Mouse (Mus musculus) MN1 (cell line): ENCODE measurements around the gene Mrps30.
"Not testable (repeated sequence)": the region's sequence is repeated elsewhere in the genome, so short reads cannot be mapped to it uniquely, and the experiment has no call there.

Experiments used
- DNase-seq: peaks from one replicate; pipeline ENCODE4 v3.0.0-alpha.2; 2016; ENCODE audit warnings: low spot score

Gene Mrps30

GRCm38 (mm10) chr13:118386511-118387447, at the start of gene Mrps30, which contains the start of gene B430218F22Rik:
Gene Mrps30, minus strand, starts transcription at chr13:118387252.
Gene B430218F22Rik, plus strand, starts transcription at chr13:118386630.
- DNase-seq: peak; percentile 96

GRCm38 (mm10) chr13:118420847-118421246, 33.8 kb upstream of the Mrps30 start:
- DNase-seq: no peak

- no peak for DNase-seq
These were observed 33.4 kb upstream of the Mrps30 start for GRCm38 (mm10) chr13:118420408-118420807.

GRCm38 (mm10) chr13:118418163-118418562, 31.1 kb upstream of the Mrps30 start:
- DNase-seq: no peak

- no peak for DNase-seq
These were observed 24.4 kb upstream of the Mrps30 start for GRCm38 (mm10) chr13:118411297-118411992.

- DNase-seq: peak; percentile 86
These were observed 16.5 kb upstream of the Mrps30 start for GRCm38 (mm10) chr13:118403544-118403943.

- DNase-seq: no peak
These were observed 13.3 kb upstream of the Mrps30 start for GRCm38 (mm10) chr13:118400340-118400739.

GRCm38 (mm10) chr13:118395803-118396202, 8.8 kb upstream of the Mrps30 start:
- no peak for DNase-seq

GRCm38 (mm10) chr13:118387448-118387801, 373 bp upstream of the Mrps30 start:
- DNase-seq: not testable (repeated sequence)

GRCm38 (mm10) chr13:118380381-118380780, 6.7 kb downstream of the Mrps30 start:
- no peak for DNase-seq

GRCm38 (mm10) chr13:118379155-118379554, 7.9 kb downstream of the Mrps30 start:
- peak; percentile 57 for DNase-seq

GRCm38 (mm10) chr13:118372871-118373270, 14.2 kb downstream of the Mrps30 start:
- DNase-seq: no peak

- DNase-seq: no peak
These were observed 21.3 kb downstream of the Mrps30 start for GRCm38 (mm10) chr13:118365774-118366173.

GRCm38 (mm10) chr13:118363342-118363741, 23.7 kb downstream of the Mrps30 start:
- DNase-seq: no peak

- no peak for DNase-seq
These were observed 36.2 kb downstream of the Mrps30 start for GRCm38 (mm10) chr13:118350870-118351269.

- DNase-seq: peak; percentile 64
These were observed 36.8 kb downstream of the Mrps30 start for GRCm38 (mm10) chr13:118350257-118350656.
